Mouse (Mus musculus) frontal cortex, postnatal 14 days (tissue): Measurements from ENCODE around the gene Eif4g3.

Experiments
- DNase-seq, 2 experiments: peaks; one replicate each; pipeline ENCODE4 v3.0.0; 2022; ENCODE audit warnings: low spot score in 2 of 2

Eif4g3 gene

DNA sequence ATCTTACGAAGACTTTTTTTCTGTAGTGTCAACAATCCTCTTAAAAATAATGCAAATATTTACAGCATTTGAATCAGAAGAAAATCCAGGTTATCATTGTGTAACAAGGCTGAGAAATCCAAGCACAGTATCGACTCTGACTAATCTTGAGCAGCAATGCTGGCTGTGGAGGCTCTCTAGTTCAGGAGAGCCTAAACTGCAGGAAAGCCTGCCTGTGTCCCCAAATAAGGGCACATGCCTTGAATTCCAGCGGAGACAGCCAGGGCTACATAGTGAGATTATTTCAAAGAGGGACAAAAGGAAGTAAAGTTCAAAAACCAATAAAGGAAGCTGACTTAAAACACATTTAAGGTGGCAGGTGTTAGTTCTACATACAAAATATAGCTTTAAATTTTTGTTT lies 168.7 kb downstream of the Eif4g3 start:
- no peak for DNase-seq

- no peak for DNase-seq
These were observed 171.0 kb downstream of the Eif4g3 start for GRCm38 (mm10) chr4:138163836-138164235.

DNA sequence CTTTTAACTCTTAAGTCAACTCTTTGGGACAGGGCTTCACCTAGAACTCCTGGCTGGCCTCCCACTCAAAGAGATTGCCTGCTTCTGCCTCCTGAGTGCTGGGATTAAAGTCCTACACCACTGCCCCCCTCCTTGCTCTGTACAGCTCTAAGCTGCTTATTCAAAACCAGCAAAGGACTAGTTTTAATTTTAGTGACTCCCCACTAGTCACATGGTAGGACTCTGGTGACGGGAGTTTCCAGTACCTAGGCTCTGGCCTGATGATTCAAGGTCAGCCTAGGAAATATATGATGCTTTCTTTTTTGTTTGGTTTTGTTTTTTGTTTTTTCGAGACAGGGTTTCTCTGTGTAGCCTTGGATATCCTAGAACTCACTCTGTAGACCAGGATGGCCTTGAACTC lies 172.0 kb downstream of the Eif4g3 start:
- no peak for DNase-seq

DNA sequence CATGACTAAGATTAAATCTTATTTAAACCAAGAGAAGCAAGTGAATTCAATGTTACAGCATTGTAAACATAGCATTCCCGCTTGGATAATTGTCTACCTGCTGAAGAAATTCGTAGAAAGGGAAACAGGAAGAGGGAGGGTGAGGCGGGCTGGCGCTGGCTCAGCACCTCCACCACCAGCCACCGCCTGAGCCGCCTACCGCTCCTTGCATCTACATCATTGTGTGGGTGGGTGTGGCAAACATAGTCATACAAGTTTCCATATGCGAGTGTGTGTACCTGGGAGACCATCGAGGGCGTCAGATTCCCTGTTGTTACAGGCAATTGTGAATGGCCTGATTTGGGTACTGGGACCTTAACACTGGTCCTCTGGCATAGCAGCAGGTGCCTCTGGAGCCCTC lies 173.7 kb downstream of the Eif4g3 start:
- no peak for DNase-seq

GRCm38 (mm10) chr4:138168162-138168561 lies 175.3 kb downstream of the Eif4g3 start:
- DNase-seq = no peak

GRCm38 (mm10) chr4:138169420-138169819 lies 176.6 kb downstream of the Eif4g3 start:
- DNase-seq = no peak

GRCm38 (mm10) chr4:138172686-138173085 lies 179.9 kb downstream of the Eif4g3 start:
- no peak for DNase-seq

GRCm38 (mm10) chr4:138179391-138179790 lies 186.6 kb downstream of the Eif4g3 start:
- no peak for DNase-seq

DNA sequence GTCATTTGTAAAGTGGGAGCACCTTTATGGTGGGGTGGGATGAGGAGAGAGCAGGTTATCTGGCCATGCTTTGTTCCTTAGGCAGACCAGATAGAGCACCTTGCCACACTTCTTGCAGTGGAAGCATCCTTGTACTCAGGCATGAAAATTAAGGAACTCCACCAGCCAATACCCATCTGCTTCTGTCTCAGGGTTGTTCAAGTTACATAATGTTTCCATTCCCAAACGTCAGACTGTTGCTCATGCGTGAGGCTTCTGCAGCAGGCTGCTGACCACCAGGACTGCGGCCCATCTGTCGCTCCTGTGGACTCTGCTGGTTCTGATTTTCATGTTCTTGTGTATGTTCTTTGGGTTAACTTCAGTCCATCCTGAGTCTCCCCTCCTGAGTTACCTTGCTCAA lies 187.9 kb downstream of the Eif4g3 start:
- no peak for DNase-seq

DNA sequence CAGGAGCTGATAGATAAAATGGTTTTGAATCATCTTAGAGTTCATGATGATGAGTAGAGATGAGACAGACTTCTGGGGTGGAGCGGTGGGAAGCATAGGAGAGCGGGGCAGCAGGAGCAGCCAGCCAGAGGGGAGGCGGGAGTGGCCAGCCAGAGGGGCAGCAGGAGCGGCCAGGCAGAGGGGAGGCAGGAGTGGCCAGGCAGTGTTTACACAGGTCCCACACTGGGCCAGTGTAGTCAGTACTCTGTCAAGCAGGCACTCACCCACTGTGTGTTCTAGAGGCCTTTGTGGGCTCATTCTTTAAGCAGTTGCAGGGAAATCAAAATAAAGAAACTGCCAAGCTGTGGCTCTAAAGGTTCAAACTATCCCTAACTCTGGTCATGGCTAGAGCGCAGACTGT lies 191.2 kb downstream of the Eif4g3 start:
- DNase-seq = no peak

- DNase-seq = no peak
These were observed 191.8 kb downstream of the Eif4g3 start for GRCm38 (mm10) chr4:138184573-138184981.

- no peak for DNase-seq
These were observed 193.1 kb downstream of the Eif4g3 start for GRCm38 (mm10) chr4:138185961-138186360.

DNA sequence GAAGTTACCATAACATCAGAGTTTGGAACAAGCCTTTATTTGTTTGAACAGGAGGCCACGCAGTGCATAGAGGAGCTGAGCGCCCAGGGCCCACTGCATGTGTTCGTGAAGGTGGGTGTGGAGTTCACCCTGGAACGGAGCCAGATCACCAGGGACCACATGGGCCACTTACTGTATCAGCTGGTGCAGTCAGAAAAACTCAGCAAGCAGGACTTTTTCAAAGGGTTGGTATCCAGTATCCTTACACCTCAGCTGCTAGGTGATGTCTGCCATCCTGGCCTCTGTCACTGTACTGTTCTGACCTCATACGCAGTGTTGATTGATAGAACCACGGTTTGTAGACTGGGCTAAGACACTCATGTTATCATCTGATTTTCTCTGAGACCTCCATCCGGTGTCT lies 195.2 kb downstream of the Eif4g3 start:
- DNase-seq = no peak

DNA sequence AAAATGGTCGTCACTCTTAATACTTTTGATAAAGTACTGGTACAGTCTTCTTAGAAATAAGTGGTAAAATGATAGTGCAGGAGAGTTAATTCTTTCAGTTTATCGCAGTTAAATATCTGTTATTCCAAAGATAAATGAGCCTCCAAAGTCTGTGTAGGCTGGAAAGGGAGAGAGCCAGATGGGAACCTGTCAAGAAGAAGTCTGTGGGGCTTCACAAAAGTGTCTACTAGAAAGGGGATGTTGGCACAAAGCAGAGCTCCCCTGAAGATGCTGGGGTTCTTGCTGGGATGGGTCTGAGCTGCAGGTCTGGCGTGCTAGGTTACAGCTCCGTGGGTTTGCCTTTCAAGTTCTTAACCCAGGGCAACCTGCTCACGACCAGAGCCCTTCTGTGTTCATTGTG lies 199.7 kb downstream of the Eif4g3 start:
- DNase-seq = no peak

- no peak for DNase-seq
These were observed 207.9 kb downstream of the Eif4g3 start for GRCm38 (mm10) chr4:138200769-138201168.

GRCm38 (mm10) chr4:138201696-138202095 lies 208.9 kb downstream of the Eif4g3 start:
- no peak for DNase-seq

DNA sequence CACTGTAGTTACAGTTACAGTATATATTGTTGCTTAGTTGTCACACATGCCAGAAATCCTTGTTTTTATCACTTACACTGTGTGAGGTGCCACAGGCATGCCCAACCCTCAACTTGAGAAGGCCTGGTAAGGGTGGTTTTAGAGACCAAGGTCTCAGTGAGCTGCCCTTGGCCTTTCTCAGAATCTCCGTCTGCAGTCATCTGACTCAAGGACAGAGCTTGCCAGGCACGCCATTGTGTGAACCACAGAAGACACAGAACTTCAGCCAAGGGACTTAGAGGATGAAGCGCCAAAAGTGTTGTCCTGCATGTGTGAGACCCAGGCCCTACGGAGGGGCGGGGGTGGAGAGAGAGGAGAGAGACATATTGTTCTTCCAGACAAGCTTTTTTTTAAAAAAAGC lies 217.3 kb downstream of the Eif4g3 start:
- DNase-seq = no peak

- DNase-seq = no peak
These were observed 221.0 kb downstream of the Eif4g3 start for GRCm38 (mm10) chr4:138213861-138214260.

GRCm38 (mm10) chr4:138215671-138216199 lies 222.9 kb downstream of the Eif4g3 start:
- no peak for DNase-seq

DNA sequence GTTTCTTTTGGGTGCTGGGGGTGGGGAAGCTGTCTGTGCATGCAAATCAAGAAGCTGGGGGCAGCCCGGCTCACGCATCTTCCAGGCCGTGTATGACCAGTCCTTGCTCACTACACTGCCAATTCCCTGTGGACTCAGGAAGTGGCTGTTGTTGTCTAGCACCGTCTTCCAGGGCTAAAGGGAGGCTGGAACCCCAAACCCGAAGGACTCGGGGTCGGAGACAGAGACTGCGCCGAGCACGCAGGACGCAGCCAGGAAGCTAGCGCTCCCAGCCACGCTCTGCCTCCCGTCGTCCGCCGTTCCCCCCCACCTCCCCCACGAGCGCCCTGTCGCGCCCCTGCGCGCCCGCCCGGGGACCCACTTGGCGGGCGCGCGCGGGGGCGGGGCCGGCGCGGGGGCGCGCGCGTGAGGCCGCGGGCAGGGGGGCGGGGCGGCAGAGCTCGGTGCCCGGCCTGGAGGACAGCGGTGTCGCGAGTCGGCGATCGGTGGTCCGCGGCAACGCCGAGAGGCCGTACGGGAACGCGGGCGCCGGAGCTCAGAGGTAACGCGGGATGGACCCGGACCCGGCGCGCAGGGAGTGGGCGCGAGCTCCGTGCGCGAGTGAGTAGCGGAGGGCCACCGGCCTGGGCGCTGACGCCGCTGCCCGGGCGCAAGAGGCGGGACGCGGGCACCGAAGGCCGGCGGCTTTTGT lies 223.5 kb downstream of the Eif4g3 start, which contains the start of gene Hp1bp3:
Gene Hp1bp3 (plus strand): TSS at position 97 of the 691 bp plus-strand sequence.
- peak; percentile 52 to 71 for DNase-seq

DNA sequence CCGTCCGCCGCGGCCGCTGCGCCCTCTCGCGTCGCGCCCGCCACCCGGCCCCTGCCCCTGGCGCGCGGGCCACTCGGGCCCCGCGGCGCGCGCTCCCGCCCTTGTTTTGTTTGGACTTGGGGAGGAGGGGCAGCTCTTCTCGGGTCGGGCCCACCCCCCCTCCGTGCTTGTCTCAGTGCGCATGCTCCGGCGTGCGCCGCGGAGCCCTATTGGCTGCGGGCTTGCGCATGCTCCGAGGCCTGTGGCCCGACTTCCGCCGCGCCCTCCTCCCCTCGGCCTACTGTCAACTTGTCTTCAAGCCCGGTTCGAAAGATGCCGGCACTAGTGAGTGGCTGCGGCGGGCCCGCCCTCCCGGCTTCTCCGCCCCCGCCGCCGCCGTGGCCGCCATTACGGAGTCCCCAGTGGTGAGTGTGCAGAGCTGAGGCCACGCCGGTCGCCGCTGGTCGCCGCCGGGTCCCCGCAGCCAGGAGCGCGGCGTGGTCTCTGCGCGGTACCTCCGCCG lies 224.1 kb downstream of the Eif4g3 start:
- peak; percentile 96 to 97 for DNase-seq

GRCm38 (mm10) chr4:138217441-138217840 lies 224.6 kb downstream of the Eif4g3 start:
- peak in 1 of 2 experiments; percentile 32 for DNase-seq

- DNase-seq = no peak
These were observed 225.3 kb downstream of the Eif4g3 start for GRCm38 (mm10) chr4:138217951-138218685.
